Mouse (Mus musculus) Patski (cell line): ENCODE results near the gene Strn4. TPM values are rescaled to one million over a fixed set of nuclear protein-coding genes. Genes with fewer than 3 reads are reported as not detected.

Source experiments
- ATAC-seq: fragments of 100-300 bp; one replicate; pipeline ENCODE4 v1.8.0; 2021
- CTCF ChIA-PET: fragments of 350-600 bp; sonication (Branson Sonifier 250); formaldehyde crosslinking; loops from one replicate; lab custom pipeline; 2022; ENCODE audit warnings: inconsistent platforms; lab: Charles Lee
- POLR2A ChIA-PET: fragments of 350-600 bp; sonication (Branson Sonifier 250); formaldehyde crosslinking; loops from one replicate; lab custom pipeline; 2022; ENCODE audit warnings: antibody characterized with exemption, inconsistent platforms; lab: Charles Lee
- DNase-seq: peaks from one replicate; pipeline ENCODE4 v3.0.0-alpha.2; 2011; ENCODE audit warnings: low read depth, low spot score
- H3K27me3 ChIP-seq: fragments of 371-371 bp; one replicate; pipeline ENCODE4 v1.5.1; 2021
- CTCF ChIP-seq: fragments of 100-300 bp; IDR thresholded peaks from one replicate; pipeline ENCODE4 v1.5.1; 2021
- in situ Hi-C: fragments of 300-500 bp; cut with MboI; formaldehyde crosslinking; loops from 3 replicates; pipeline ENCODE4 v1.11.1; 2018; ENCODE audit warnings: low pct_unique_long_range_greater_than_20kb, mixed read lengths
- polyA plus RNA-seq: library from polyadenylated mRNA; unstranded; gene quantifications from one replicate; pipeline ENCODE4 v1.2.3, GENCODE M21; 2021

The Strn4 gene
- polyA plus RNA-seq, 1 experiment from 2014 or later = 90.0 TPM

GRCm38 (mm10) chr7:16853302-16853831 lies 37.7 kb downstream of the Strn4 start:
- ATAC-seq = no peak

GRCm38 (mm10) chr7:16858336-16858735 lies 42.6 kb downstream of the Strn4 start:
- ChIA-PET CTCF (no interaction called here), POLR2A (no interaction called here)
- TF ChIP-seq CTCF = peak; percentile 77
- H3K27me3 ChIP-seq = no peaks in the 10 kb centered on the region
- in situ Hi-C loops = no loop called here
- DNase-seq (no peak), ATAC-seq (no peak)

More at GRCm38 (mm10) chr7:16853302-16853831, 37.7 kb downstream of the Strn4 start:
- POLR2A ChIA-PET = no interaction called here
- TF ChIP-seq CTCF = no peak
- in situ Hi-C loops = no loop called here
- CTCF ChIA-PET = interaction anchor here (1.1 to 1.8 kb wide), 2 partner anchors 10 to 23 kb away, joined by 3 to 5 read pairs; no protein-coding TSS in a partner anchor
- DNase-seq = no peak
- H3K27me3 ChIP-seq = no peaks in the 10 kb centered on the region

GRCm38 (mm10) chr7:16859902-16860651 lies 44.4 kb downstream of the Strn4 start:
- TF ChIP-seq CTCF = peak; percentile 64
- ChIA-PET POLR2A (no interaction called here), CTCF (interaction anchor here (0.6 to 2.0 kb wide), 8 partner anchors 8 to 38 kb away, joined by 3 to 6 read pairs (median 4); partner anchors contain the start of gene Prkd2)
- H3K27me3 ChIP-seq = no peaks in the 10 kb centered on the region
- DNase-seq (no peak), ATAC-seq (no peak)
- in situ Hi-C loops = no loop called here

GRCm38 (mm10) chr7:16867488-16867887 lies 51.8 kb downstream of the Strn4 start:
- in situ Hi-C loops = no loop called here

GRCm38 (mm10) chr7:16869497-16869896 lies 53.8 kb downstream of the Strn4 start:
- CTCF ChIA-PET = interaction anchor here (0.9 to 1.1 kb wide), 2 partner anchors 22 to 44 kb away, joined by 4 read pairs; partner anchors contain the start of gene Gng8
- POLR2A ChIA-PET = no interaction called here
- DNase-seq (no peak), ATAC-seq (no peak)
- no peak for TF ChIP-seq CTCF
- no peaks in the 10 kb centered on the region for H3K27me3 ChIP-seq
- in situ Hi-C loops = no loop called here

More at GRCm38 (mm10) chr7:16867488-16867887, 51.8 kb downstream of the Strn4 start:
- ATAC-seq (no peak), DNase-seq (no peak)
- ChIA-PET CTCF (interaction anchor here (0.9 kb wide), 1 partner anchor 46 kb away, joined by 3 read pairs; no protein-coding TSS in a partner anchor), POLR2A (no interaction called here)
- no peaks in the 10 kb centered on the region for H3K27me3 ChIP-seq
- TF ChIP-seq CTCF = no peak

- no peak for DNase-seq
- TF ChIP-seq CTCF = no peak
- CTCF ChIA-PET = interaction anchor here (1.7 kb wide), 1 partner anchor 9 kb away, joined by 5 read pairs; no protein-coding TSS in a partner anchor
- no peaks in the 10 kb centered on the region for H3K27me3 ChIP-seq
- no peak for ATAC-seq
- in situ Hi-C loops = no loop called here
- POLR2A ChIA-PET = no interaction called here
Observed at GRCm38 (mm10) chr7:16871600-16871999, 55.9 kb downstream of the Strn4 start.

GRCm38 (mm10) chr7:16872478-16872877 lies 56.8 kb downstream of the Strn4 start:
- ChIA-PET CTCF (interaction anchor here (1.7 kb wide), 1 partner anchor 10 kb away, joined by 5 read pairs; no protein-coding TSS in a partner anchor), POLR2A (no interaction called here)
- no peak for TF ChIP-seq CTCF
- in situ Hi-C loops = no loop called here
- no peaks in the 10 kb centered on the region for H3K27me3 ChIP-seq
- DNase-seq (no peak), ATAC-seq (no peak)

- CTCF ChIA-PET = interaction anchor here (0.6 to 2.2 kb wide), 12 partner anchors 11 to 143 kb away, joined by 3 to 17 read pairs (median 6); partner anchors contain the start of genes Calm3 and Gng8
- H3K27me3 ChIP-seq = no peaks in the 10 kb centered on the region
- POLR2A ChIA-PET = no interaction called here
- no peak for ATAC-seq
- no peak for DNase-seq
- in situ Hi-C loops = no loop called here
- no peak for TF ChIP-seq CTCF
Observed at GRCm38 (mm10) chr7:16873392-16873791, 57.7 kb downstream of the Strn4 start.

- TF ChIP-seq CTCF = peak; percentile 97
- peak; percentile 37 for DNase-seq
- POLR2A ChIA-PET = no interaction called here
- in situ Hi-C loops = no loop called here
- H3K27me3 ChIP-seq = no peaks in the 10 kb centered on the region
- ATAC-seq = peak; percentile 32
- CTCF ChIA-PET = interaction anchor here (0.6 to 2.2 kb wide), 15 partner anchors 10 to 142 kb away, joined by 3 to 17 read pairs (median 5); partner anchors contain the start of genes Calm3 and Gng8
Observed at GRCm38 (mm10) chr7:16874190-16874589, 58.5 kb downstream of the Strn4 start.

- ChIA-PET CTCF (interaction anchor here (0.7 to 2.2 kb wide), 14 partner anchors 10 to 141 kb away, joined by 3 to 17 read pairs (median 6); partner anchors contain the start of gene Gng8), POLR2A (no interaction called here)
- ATAC-seq (peak; percentile 92), DNase-seq (peak; percentile 98)
- no peak for TF ChIP-seq CTCF
- in situ Hi-C loops = no loop called here
- H3K27me3 ChIP-seq = no peaks in the 10 kb centered on the region
Observed at GRCm38 (mm10) chr7:16874756-16875309, 59.1 kb downstream of the Strn4 start.

- CTCF ChIA-PET = interaction anchor here (0.7 to 2.2 kb wide), 7 partner anchors 9 to 42 kb away, joined by 3 to 17 read pairs (median 11); partner anchors contain the start of gene Gng8
Observed at GRCm38 (mm10) chr7:16875310-16875325, 59.4 kb downstream of the Strn4 start, which contains the start of gene Dact3. Dact3 (plus strand) TSS chr7:16875317.

More at GRCm38 (mm10) chr7:16875310-16875325, 59.4 kb downstream of the Strn4 start, which contains the start of gene Dact3:
- no peak for DNase-seq
- in situ Hi-C loops = no loop called here
- no peak for TF ChIP-seq CTCF
- no peaks in the 10 kb centered on the region for H3K27me3 ChIP-seq
- POLR2A ChIA-PET = no interaction called here
- no peak for ATAC-seq
